Mouse (Mus musculus) stomach, postnatal 0 days (tissue): ENCODE measurements around the gene Zdhhc16.

Experiments
- CTCF ChIP-seq: IDR thresholded peaks from 2 replicates; pipeline ENCODE4 v1.5.1; 2016; ENCODE audit warnings: antibody characterized with exemption, low read depth, mild to moderate bottlenecking, moderate library complexity
- EP300 ChIP-seq: optimal IDR thresholded peaks from 2 replicates; pipeline ENCODE3; 2016; ENCODE audit warnings: antibody characterized with exemption

DNA sequence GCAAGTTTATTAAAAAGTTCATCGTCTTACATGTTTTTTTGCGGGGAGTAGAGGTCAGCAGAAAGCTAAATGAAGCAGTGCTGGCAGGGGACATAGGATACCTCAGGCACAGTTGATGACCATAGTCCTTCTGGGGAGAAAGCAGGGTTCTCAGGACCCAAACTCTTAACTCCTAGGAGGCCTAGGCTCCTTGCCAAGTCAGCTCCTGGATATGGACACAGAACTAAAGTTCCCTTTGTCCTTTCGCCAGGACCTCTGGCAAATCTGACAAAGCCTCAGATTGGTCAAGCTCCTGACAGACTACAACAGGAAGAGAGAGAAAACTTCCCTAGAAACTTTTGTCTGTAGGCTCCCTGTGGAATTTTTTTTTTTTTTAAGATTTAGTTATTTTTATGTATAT is 24.5 kb upstream of the Zdhhc16 start:
- no peak for TF ChIP-seq CTCF
- TF ChIP-seq EP300: no peak
